Mouse (Mus musculus): ENCODE measurements around the gene Simc1.

- TF ChIP-seq POLR2A (IDR thresholded peaks at IDR 0.05; ENCODE audit: low read depth, low read length) = no peak
- TF ChIP-seq CTCF (IDR thresholded peaks at IDR 0.05; ENCODE audit: extremely low read depth, insufficient read length, insufficient replicate concordance, low read depth, low read length) = no peak
Observed at GRCm38 (mm10) chr13:54568380-54568779, 64.8 kb downstream of the Simc1 start.

All from small intestine, adult 2 months (tissue).